Mouse (Mus musculus): ENCODE data around the gene Gm44511. TPM values are rescaled to one million over a fixed set of nuclear protein-coding genes. Genes with fewer than 3 reads are reported as not detected.

Gm44511 gene
- polyA plus RNA-seq, 1 experiment from 2014 or later: not detected

DNA sequence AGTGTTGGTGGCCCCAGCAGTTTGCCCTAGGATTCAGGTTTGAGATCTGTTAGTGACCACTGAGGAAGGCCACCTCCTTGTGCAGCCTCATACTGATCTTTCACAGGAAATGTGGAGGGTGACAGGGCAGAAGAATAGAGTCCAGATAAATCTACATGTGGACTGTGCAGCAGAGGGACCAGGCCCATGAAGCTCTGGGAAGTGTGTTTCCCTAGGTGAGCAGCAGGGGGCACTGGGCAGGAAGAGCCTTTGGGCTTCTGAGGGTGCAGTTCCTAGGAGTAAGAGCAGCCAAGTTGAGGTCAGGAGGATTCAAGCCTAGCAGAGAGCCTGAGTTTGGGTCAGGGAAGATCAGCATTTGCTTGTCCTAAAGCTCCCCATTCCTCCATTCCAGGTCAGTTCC is 90.0 kb downstream of the Gm44511 start:
- no peak; the same call in 1 of the 2 replicates for ATAC-seq (replicated peaks; ENCODE audit: insufficient number of reproducible peaks, low FRiP score, low TSS enrichment, low read depth)

DNA sequence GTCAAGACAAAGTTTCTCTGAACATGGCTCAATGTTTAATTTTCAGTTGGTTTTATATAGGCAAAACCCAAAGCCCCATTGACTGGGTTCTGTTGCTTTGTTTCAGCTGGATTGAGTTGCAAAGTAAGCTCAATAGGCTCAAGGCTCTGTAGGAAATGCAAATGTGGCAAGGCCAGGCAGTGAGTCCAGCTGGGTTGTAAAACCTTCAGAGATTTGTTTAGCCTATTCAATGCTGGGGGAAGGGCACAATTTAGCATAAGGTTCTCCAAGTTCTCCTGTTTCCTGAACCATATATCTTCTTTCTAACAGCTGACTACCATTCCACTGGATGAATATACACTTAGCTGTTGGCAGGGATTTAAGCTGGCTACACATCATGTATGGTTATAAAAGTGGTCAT is 91.2 kb downstream of the Gm44511 start:
- no peak for ATAC-seq (replicated peaks; ENCODE audit: insufficient number of reproducible peaks, low FRiP score, low TSS enrichment, low read depth)
- H3K27me3 ChIP-seq (ENCODE audit: control insufficient read depth, insufficient read depth, low read length): no peaks in the 10 kb centered on the region
- no peak overlapping the region for H3K4me2 ChIP-seq (ENCODE audit: low read depth, low read length)
- no peak overlapping the region for H3K27ac ChIP-seq (replicated peaks; ENCODE audit: low read depth, low read length)
- no peaks in the 10 kb centered on the region for H3K9me3 ChIP-seq (replicated peaks; ENCODE audit: control insufficient read depth, low read length)
- no peak overlapping the region for H3K4me3 ChIP-seq (ENCODE audit: low read depth, low read length)
- no peaks in the 10 kb centered on the region for H3K36me3 ChIP-seq (replicated peaks; ENCODE audit: control insufficient read depth, insufficient read depth, low read depth, low read length)
- H3K4me1 ChIP-seq (ENCODE audit: control insufficient read depth, insufficient read depth, low read length): no peaks in the 10 kb centered on the region
- no peak overlapping the region for H3K9ac ChIP-seq (replicated peaks; ENCODE audit: low read length)
- no peak for DNase-seq (ENCODE audit: low spot score)

More for the DNA sequence above, 90.0 kb downstream of the Gm44511 start:
- Histone ChIP-seq H3K9me3 (replicated peaks; ENCODE audit: control insufficient read depth, low read length) (no peaks in the 10 kb centered on the region), H3K4me1 (ENCODE audit: control insufficient read depth, insufficient read depth, low read length) (no peaks in the 10 kb centered on the region), H3K27ac (replicated peaks; ENCODE audit: low read depth, low read length) (no peak overlapping the region), H3K36me3 (replicated peaks; ENCODE audit: control insufficient read depth, insufficient read depth, low read depth, low read length) (no peaks in the 10 kb centered on the region), H3K4me3 (ENCODE audit: low read depth, low read length) (no peak overlapping the region), H3K9ac (replicated peaks; ENCODE audit: low read length) (no peak overlapping the region), H3K4me2 (ENCODE audit: low read depth, low read length) (no peak overlapping the region), H3K27me3 (ENCODE audit: control insufficient read depth, insufficient read depth, low read length) (no peaks in the 10 kb centered on the region)
- DNase-seq (ENCODE audit: low spot score): no peak

- Histone ChIP-seq H3K4me3 (ENCODE audit: low read depth, low read length) (no peak overlapping the region), H3K4me2 (ENCODE audit: low read depth, low read length) (no peak overlapping the region), H3K9me3 (replicated peaks; ENCODE audit: control insufficient read depth, low read length) (no peaks in the 10 kb centered on the region), H3K27me3 (ENCODE audit: control insufficient read depth, insufficient read depth, low read length) (no peaks in the 10 kb centered on the region), H3K9ac (replicated peaks; ENCODE audit: low read length) (no peak overlapping the region), H3K27ac (replicated peaks; ENCODE audit: low read depth, low read length) (no peak overlapping the region), H3K36me3 (replicated peaks; ENCODE audit: control insufficient read depth, insufficient read depth, low read depth, low read length) (no peaks in the 10 kb centered on the region), H3K4me1 (ENCODE audit: control insufficient read depth, insufficient read depth, low read length) (no peaks in the 10 kb centered on the region)
- WGBS: 69% methylated on average over 5 of the region's 5 CpGs
- ATAC-seq (replicated peaks; ENCODE audit: insufficient number of reproducible peaks, low FRiP score, low TSS enrichment, low read depth): no peak
- DNase-seq (ENCODE audit: low spot score): no peak
These were observed 92.0 kb downstream of the Gm44511 start for GRCm38 (mm10) chr6:128733908-128734679.

GRCm38 (mm10) chr6:128732032-128732431 is 94.1 kb downstream of the Gm44511 start:
- no peak overlapping the region for H3K9ac ChIP-seq (replicated peaks; ENCODE audit: low read length)
- no peak overlapping the region for H3K4me3 ChIP-seq (ENCODE audit: low read depth, low read length)
- no peaks in the 10 kb centered on the region for H3K4me1 ChIP-seq (ENCODE audit: control insufficient read depth, insufficient read depth, low read length)
- H3K27ac ChIP-seq (replicated peaks; ENCODE audit: low read depth, low read length): no peak overlapping the region
- H3K4me2 ChIP-seq (ENCODE audit: low read depth, low read length): no peak overlapping the region
- ATAC-seq (replicated peaks; ENCODE audit: insufficient number of reproducible peaks, low FRiP score, low TSS enrichment, low read depth): no peak
- WGBS: 81% methylated on average over 3 of the region's 3 CpGs
- DNase-seq (ENCODE audit: low spot score): no peak
- no peaks in the 10 kb centered on the region for H3K9me3 ChIP-seq (replicated peaks; ENCODE audit: control insufficient read depth, low read length)
- H3K27me3 ChIP-seq (ENCODE audit: control insufficient read depth, insufficient read depth, low read length): no peaks in the 10 kb centered on the region
- no peaks in the 10 kb centered on the region for H3K36me3 ChIP-seq (replicated peaks; ENCODE audit: control insufficient read depth, insufficient read depth, low read depth, low read length)

Other genes starting within 250 kb of the Gm44511 start
- not detected in 2 replicates for gene A2ml1, start 244.7 kb downstream of the Gm44511 start, polyA plus RNA-seq (2014; fragmentation: Nextera tagmentation; extraction: Ambion mirVana)
- gene Klrb1a, start 202.8 kb downstream of the Gm44511 start, polyA plus RNA-seq (2014; fragmentation: Nextera tagmentation; extraction: Ambion mirVana): not detected in 2 replicates
- not detected in 2 replicates for gene Clec2h, start 163.9 kb downstream of the Gm44511 start, polyA plus RNA-seq (2014; fragmentation: Nextera tagmentation; extraction: Ambion mirVana)
- gene Klrb1, start 103.3 kb downstream of the Gm44511 start, polyA plus RNA-seq (2014; fragmentation: Nextera tagmentation; extraction: Ambion mirVana): not detected in 2 replicates
- 0.17 TPM in 1 of 2 replicates, not detected in the other for gene Klrb1c, start 37.1 kb downstream of the Gm44511 start, polyA plus RNA-seq (2014; fragmentation: Nextera tagmentation; extraction: Ambion mirVana)
- not detected in 2 replicates for gene Klrb1b, start within 50 bp of the Gm44511 start, polyA plus RNA-seq (2014; fragmentation: Nextera tagmentation; extraction: Ambion mirVana)
- gene Clec2i, start 61.3 kb upstream of the Gm44511 start, polyA plus RNA-seq (2014; fragmentation: Nextera tagmentation; extraction: Ambion mirVana): not detected in 2 replicates
- 1.0 and 1.2 TPM in 2 replicates for gene BC035044, start 64.8 kb upstream of the Gm44511 start, polyA plus RNA-seq (2014; fragmentation: Nextera tagmentation; extraction: Ambion mirVana)
- not detected in 2 replicates for gene Clec2g, start 108.1 kb upstream of the Gm44511 start, polyA plus RNA-seq (2014; fragmentation: Nextera tagmentation; extraction: Ambion mirVana)
- 0.13 and 0.50 TPM in 2 replicates for gene Klrb1f, start 219.6 kb upstream of the Gm44511 start, polyA plus RNA-seq (2014; fragmentation: Nextera tagmentation; extraction: Ambion mirVana)